Mouse (Mus musculus) midbrain, embryonic 14.5 days (tissue): ENCODE measurements around the gene Itgb7. TPM values are rescaled to one million over a fixed set of nuclear protein-coding genes. Genes with fewer than 3 reads are reported as not detected.

Source experiments
- ATAC-seq: fragments of 200-750 bp; cut with Nextera tagmentation; 2 replicates; pipeline ENCODE4 v1.8.0; 2017; ENCODE audit warnings: moderate number of reproducible peaks, moderate library complexity; ENCODE audit not compliant: low FRiP score, low TSS enrichment
- DNase-seq: peaks from one replicate; pipeline ENCODE4 v3.0.0-alpha.2; 2015
- H3K27ac ChIP-seq: fragments of 300-500 bp; sonication (generic); replicated peaks from 2 replicates; pipeline ENCODE4 v1.5.1; 2014; ENCODE audit warnings: mild to moderate bottlenecking, low read depth, low read length, moderate library complexity
- H3K27me3 ChIP-seq: fragments of 300-500 bp; sonication (generic); 2 replicates; pipeline ENCODE4 v1.6.1; 2014; ENCODE audit warnings: low read length, control low read depth, mixed read lengths; ENCODE audit not compliant: control insufficient read depth, insufficient read depth
- H3K36me3 ChIP-seq: fragments of 300-500 bp; sonication (generic); 2 replicates; pipeline ENCODE4 v1.6.1; 2014; ENCODE audit warnings: low read length, control low read depth; ENCODE audit not compliant: control insufficient read depth, insufficient read depth
- H3K4me1 ChIP-seq: fragments of 300-500 bp; sonication (generic); 2 replicates; pipeline ENCODE4 v1.6.1; 2014; ENCODE audit warnings: mild to moderate bottlenecking, antibody characterized with exemption, low read length, control low read depth; ENCODE audit not compliant: control insufficient read depth, insufficient read depth
- H3K4me2 ChIP-seq: fragments of 300-500 bp; sonication (generic); 2 replicates; pipeline ENCODE4 v1.6.1; 2014; ENCODE audit warnings: mild to moderate bottlenecking, low read length, moderate library complexity
- H3K4me3 ChIP-seq: fragments of 300-500 bp; sonication (generic); replicated peaks from 2 replicates; pipeline ENCODE4 v1.5.1; 2014; ENCODE audit warnings: low read depth, low read length
- H3K9ac ChIP-seq: fragments of 300-500 bp; sonication (generic); replicated peaks from 2 replicates; pipeline ENCODE4 v1.6.1; 2014; ENCODE audit warnings: mild to moderate bottlenecking, low read length, moderate library complexity
- H3K9me3 ChIP-seq: fragments of 300-500 bp; sonication (generic); 2 replicates; pipeline ENCODE4 v1.6.1; 2016; ENCODE audit warnings: low read length, control low read depth, mixed read lengths; ENCODE audit not compliant: control insufficient read depth
- WGBS: fragments of 180-500 bp; shearing (Covaris S2); extraction: QIAGEN DNeasy Blood & Tissue Kit; methylation state at CpG from one replicate; pipeline ENCODE4 v1.1.7; 2014; 5-methylcytosine and 5-hydroxymethylcytosine counted together
- polyA plus RNA-seq: library from polyadenylated mRNA; unstranded; fragments of >200 nt; fragmentation: Nextera tagmentation; extraction: Ambion mirVana; gene quantifications from 2 replicates; pipeline ENCODE4 v1.2.1, GENCODE M21; 2014

Gene Itgb7
- polyA plus RNA-seq, 1 experiment from 2014 or later = 0.78 TPM

DNA sequence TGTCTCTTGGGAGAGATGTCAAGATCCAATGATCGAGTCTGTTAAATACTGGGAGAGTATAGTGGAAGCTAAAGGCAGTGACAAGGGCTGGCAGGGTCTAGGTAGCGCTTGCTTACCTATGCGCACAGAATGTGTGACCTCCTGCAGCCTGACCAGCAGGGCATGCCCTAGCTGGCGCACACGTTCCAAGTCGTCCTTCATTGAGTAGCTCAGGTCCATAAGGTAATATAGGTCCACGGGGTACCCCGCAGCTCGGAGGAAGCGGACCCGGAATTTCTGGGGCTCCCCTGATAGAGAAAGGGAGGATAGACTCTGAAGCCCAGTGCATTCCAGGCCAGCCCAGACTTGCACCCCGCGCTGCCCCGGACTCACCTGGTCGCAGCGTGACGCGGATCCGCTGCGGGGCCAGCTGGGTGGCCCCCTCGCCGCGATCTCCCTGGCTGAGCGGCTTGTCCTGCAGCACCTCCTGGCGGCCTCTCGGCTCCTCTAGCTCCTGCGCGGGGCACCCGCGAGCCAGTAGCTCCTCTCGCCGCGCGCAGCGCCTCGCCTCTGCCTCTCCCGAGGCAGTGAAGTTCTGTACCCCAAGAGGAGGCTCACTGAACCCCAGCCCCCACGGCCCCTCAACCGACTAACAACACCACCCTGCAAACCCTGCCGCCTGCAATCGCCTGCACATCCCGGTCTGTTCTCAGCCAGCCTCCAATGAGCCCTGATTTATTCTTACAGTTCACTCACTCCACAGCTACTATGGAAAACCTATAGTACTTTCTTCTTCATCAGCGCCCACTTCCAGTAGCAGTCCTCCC lies 7.4 kb downstream of the Itgb7 start:
- peak overlapping the region; percentile 39 for H3K4me3 ChIP-seq
- H3K4me2 ChIP-seq = peak overlapping the region; percentile 79
- no peak overlapping the region for H3K27ac ChIP-seq
- H3K9me3 ChIP-seq = no peaks in the 10 kb centered on the region
- ATAC-seq = peak; percentile 72
- H3K9ac ChIP-seq = peak overlapping the region; percentile 50
- H3K36me3 ChIP-seq = no peaks in the 10 kb centered on the region
- peaks cover 12% of the 10 kb centered on the region for H3K4me1 ChIP-seq
- DNase-seq = peak; percentile 87
- peaks cover 19% of the 10 kb centered on the region for H3K27me3 ChIP-seq
- WGBS = 3% methylated on average over 43 of the region's 43 CpGs

DNA sequence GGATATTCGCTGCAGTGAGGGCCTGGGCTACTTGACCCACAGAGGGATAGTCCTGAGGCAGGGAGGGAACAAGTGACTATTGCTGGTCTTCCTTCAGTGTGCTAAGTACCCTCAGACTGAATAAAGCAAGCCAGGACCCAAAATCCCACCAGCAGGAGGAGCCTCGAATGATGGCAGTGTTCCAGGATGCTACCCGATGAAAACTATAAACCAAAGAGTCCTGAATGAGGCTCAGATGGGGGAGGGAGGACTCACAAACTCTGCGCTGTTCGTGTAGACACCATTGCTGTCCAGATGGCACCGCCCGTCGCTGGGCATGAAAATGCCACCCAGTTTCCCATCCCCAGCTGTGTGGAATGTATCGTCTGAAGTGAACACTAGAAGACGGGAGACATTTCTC lies 9.4 kb downstream of the Itgb7 start:
- 68% methylated on average over 10 of the region's 10 CpGs for WGBS
- no peak overlapping the region for H3K27ac ChIP-seq
- no peak overlapping the region for H3K4me2 ChIP-seq
- peaks cover 5% of the 10 kb centered on the region; the same call in 1 of the 2 replicates for H3K36me3 ChIP-seq
- H3K4me3 ChIP-seq = no peak overlapping the region
- peaks cover 19% of the 10 kb centered on the region for H3K27me3 ChIP-seq
- ATAC-seq = no peak
- H3K4me1 ChIP-seq = peaks cover 12% of the 10 kb centered on the region
- no peak overlapping the region for H3K9ac ChIP-seq
- no peaks in the 10 kb centered on the region for H3K9me3 ChIP-seq
- DNase-seq = no peak

DNA sequence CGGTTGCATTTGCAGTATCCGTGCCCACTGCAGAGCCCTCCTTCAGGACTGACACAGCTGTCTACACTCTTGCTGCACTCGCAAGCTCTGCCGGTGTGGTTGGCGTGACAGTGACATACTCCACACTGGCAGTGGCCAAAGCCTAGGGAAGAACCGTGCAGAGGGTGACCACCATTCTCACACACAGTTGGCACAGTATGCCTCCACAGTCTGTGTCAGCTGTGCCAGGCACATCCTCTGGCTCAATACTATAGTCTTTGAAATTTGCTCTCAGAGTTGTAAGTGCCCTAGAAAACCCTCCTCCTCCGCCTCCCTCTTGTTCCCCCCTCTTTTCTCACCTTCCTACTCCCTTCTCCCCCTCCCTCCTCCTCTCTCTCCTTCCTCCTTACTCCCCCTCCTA lies 14.4 kb downstream of the Itgb7 start:
- H3K4me2 ChIP-seq = no peak overlapping the region
- ATAC-seq = no peak
- no peak for DNase-seq

DNA sequence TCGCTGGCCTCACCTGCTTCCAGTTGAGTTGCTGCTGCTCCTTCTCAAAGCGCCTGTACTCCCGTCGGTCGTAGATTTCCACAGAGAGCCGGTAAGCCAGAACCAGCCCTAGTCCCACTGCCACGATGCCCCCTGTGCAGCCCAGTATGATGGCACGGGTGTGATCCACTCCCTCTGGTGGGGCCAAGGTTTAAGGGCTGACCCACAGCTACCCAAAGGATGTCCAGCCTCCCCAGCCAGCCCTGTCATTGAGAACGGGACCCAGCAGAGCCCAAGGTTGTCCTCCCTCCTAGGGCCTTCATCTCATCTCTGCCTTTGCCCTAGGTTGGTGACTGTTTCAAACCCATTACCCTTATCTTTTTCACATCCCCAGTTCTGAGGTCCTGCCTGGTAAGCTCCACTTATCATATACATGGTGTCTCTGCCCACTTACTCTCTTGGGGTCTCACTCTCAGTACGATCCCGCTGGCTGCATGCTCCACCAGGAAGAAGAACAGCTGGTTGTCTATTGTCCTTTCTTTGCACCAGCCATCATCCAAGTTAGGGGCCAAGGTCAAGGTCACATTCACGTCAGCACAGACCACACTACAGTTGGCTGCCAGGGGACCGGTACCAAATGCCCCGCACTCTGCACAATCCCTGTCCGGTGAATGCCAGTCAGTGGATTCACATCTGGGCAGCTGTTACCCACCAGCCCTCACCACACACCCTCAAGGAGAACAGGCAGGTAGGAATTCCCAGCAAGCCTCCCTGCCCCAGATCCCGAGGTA lies 15.1 kb downstream of the Itgb7 start:
- ATAC-seq = no peak

More for the DNA sequence above, 14.4 kb downstream of the Itgb7 start:
- no peaks in the 10 kb centered on the region for H3K4me1 ChIP-seq
- H3K27me3 ChIP-seq = no peaks in the 10 kb centered on the region
- H3K4me3 ChIP-seq = no peak overlapping the region
- 92% methylated on average over 7 of the region's 7 CpGs for WGBS
- H3K9ac ChIP-seq = no peak overlapping the region
- peaks cover 52% of the 10 kb centered on the region for H3K36me3 ChIP-seq
- H3K27ac ChIP-seq = no peak overlapping the region
- no peaks in the 10 kb centered on the region for H3K9me3 ChIP-seq

DNA sequence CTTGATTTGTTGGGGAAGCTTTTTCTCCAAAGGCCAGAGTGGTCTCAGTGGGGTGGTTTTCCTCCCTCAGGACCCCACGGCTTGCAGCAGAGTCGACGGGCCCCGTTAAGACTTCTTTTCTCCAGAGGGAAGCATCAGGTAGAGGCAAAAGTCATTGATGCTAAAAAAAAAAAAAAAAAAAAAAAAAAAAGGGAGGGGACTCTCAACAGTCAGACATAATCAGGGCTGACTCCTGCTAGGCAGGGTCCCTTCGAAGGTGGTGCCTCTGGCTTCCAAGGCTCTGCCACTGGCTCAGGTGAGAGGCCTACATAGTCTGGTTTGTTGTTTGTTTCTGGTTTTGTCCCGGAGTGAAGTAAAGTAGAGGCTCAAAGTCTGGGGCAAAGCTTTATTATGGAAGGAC lies 16.1 kb downstream of the Itgb7 start:
- Histone ChIP-seq H3K4me2 (no peak overlapping the region), H3K9me3 (no peaks in the 10 kb centered on the region), H3K36me3 (peaks cover 64% of the 10 kb centered on the region), H3K27ac (no peak overlapping the region), H3K27me3 (no peaks in the 10 kb centered on the region), H3K4me1 (no peaks in the 10 kb centered on the region), H3K4me3 (no peak overlapping the region), H3K9ac (no peak overlapping the region)
- ATAC-seq = no peak
- no peak for DNase-seq
- 74% methylated on average over 6 of the region's 6 CpGs for WGBS

More for the DNA sequence above, 15.1 kb downstream of the Itgb7 start:
- Histone ChIP-seq H3K4me3 (no peak overlapping the region), H3K36me3 (peaks cover 58% of the 10 kb centered on the region), H3K27ac (no peak overlapping the region), H3K9me3 (no peaks in the 10 kb centered on the region), H3K4me2 (no peak overlapping the region), H3K9ac (no peak overlapping the region), H3K27me3 (no peaks in the 10 kb centered on the region), H3K4me1 (no peaks in the 10 kb centered on the region)
- no peak for DNase-seq
- 88% methylated on average over 16 of the region's 16 CpGs for whole genome bisulfite sequencing

DNA sequence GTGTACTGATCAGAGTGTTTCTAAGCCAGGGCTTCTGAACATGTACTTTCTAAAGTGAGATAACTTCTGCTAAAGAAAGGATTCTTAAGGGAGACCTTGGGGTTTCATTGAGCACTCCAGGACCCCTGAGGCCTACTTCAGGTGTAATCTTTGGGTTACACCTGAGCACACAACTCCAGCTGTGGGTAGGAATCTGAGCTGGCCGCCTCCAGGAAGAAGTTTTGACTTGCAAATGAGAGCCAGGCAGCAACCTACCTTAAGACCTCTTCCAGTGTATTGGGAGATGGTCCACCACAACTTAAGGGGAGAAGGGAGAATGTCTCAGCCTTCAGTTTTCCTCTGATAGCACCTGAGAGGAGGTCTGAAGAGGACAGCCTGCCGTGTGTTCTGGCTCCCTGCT lies 17.6 kb downstream of the Itgb7 start:
- no peaks in the 10 kb centered on the region for H3K4me1 ChIP-seq
- H3K9me3 ChIP-seq = no peaks in the 10 kb centered on the region
- no peaks in the 10 kb centered on the region for H3K27me3 ChIP-seq
- WGBS = 47% methylated on average over 2 of the region's 2 CpGs
- no peak for DNase-seq
- no peak overlapping the region for H3K4me3 ChIP-seq
- H3K27ac ChIP-seq = no peak overlapping the region
- H3K9ac ChIP-seq = no peak overlapping the region
- no peak for ATAC-seq
- H3K4me2 ChIP-seq = no peak overlapping the region
- H3K36me3 ChIP-seq = peaks cover 77% of the 10 kb centered on the region

DNA sequence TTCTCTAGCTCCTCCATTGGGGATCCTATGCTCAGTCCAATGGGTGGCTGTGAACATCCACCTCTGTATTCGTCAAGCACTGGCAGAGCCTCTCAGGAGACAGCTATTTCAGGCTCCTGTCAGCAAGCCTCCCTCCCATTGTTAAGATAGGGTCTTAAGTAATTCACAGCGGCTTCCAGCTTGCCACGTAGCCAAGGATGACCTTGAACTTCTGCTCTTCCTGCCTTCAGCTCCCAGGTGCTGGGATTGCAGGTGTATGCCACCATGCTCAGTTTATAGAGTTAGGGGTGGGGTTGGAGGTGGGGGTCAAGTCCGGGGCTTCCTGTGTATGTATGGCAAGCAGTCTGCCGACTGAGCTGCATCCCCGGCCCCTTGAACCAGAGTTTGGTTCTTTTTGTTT lies 19.8 kb downstream of the Itgb7 start:
- DNase-seq (no peak), ATAC-seq (no peak)
- no peak overlapping the region for H3K9ac ChIP-seq
- H3K9me3 ChIP-seq = no peaks in the 10 kb centered on the region
- H3K27ac ChIP-seq = no peak overlapping the region
- WGBS = 84% methylated on average over 6 of the region's 6 CpGs
- H3K4me3 ChIP-seq = no peak overlapping the region
- H3K36me3 ChIP-seq = peaks cover 90% of the 10 kb centered on the region
- H3K27me3 ChIP-seq = no peaks in the 10 kb centered on the region
- H3K4me1 ChIP-seq = no peaks in the 10 kb centered on the region; the same call in 1 of the 2 replicates
- no peak overlapping the region for H3K4me2 ChIP-seq

DNA sequence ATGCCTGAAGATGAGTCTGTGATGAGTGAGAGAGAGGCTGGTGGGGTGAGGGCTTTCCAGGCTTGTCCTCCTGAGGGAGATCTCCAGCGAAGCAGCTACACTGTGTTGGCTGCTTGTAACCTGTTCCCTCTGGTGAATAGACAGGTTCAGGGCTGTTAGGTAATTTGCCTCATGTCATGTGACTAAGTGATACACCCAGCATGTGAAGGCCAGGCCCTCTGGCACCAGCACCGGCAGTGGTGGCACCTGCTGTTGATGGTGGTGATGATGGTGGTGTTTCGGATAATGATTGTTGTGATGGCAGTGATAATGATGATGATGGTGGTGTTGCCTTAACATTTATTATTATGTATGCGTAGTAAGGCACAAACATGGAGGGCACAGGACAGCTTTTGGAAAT lies 20.9 kb downstream of the Itgb7 start:
- Histone ChIP-seq H3K36me3 (peaks cover 87% of the 10 kb centered on the region), H3K4me3 (no peak overlapping the region), H3K9ac (no peak overlapping the region), H3K27me3 (no peaks in the 10 kb centered on the region), H3K4me1 (peaks cover 3% of the 10 kb centered on the region; the same call in 1 of the 2 replicates), H3K4me2 (no peak overlapping the region), H3K9me3 (no peaks in the 10 kb centered on the region), H3K27ac (no peak overlapping the region)
- ATAC-seq = no peak
- WGBS = 97% methylated on average over 4 of the region's 4 CpGs
- no peak for DNase-seq
